Mouse (Mus musculus): ENCODE data around the gene Gpr62.

GRCm38 (mm10) chr9:106463122-106464063 is 2.3 kb downstream of the Gpr62 start:
- TF ChIP-seq CTCF (conservative IDR thresholded peaks at IDR 0.05 in 1 of 2, IDR thresholded peaks at IDR 0.05 in 1 of 2; ENCODE audit: low read depth in 2 of 2, low read length in 2 of 2) (no peak), SMC3 (IDR thresholded peaks at IDR 0.05; ENCODE audit: low read depth, low read length) (no peak), GABPA (IDR thresholded peaks at IDR 0.05; ENCODE audit: insufficient replicate concordance, low read depth, low read length) (no peak)

All from CH12.LX (cell line).